ENCODE assay signal across 8 mouse cellular contexts in genomic region chr19:45017909-45018308, GRCm38 (mm10). TPM values are rescaled to one million over a fixed set of nuclear protein-coding genes. Genes with fewer than 3 reads are reported as not detected.
A peak's percentile ranks its signal among the peaks of the same experiment; 100 is the strongest.
DNase-seq lines count a peak whose midpoint lies in the region; ATAC-seq and TF ChIP-seq lines count a peak whose summit lies in the region.

No protein-coding gene starts in this region.

- DNase-seq in embryo, embryonic 11.5 days (ENCODE audit: low read depth, low spot score) = peak; percentile 72
- DNase-seq in heart, adult 2 months = peak; percentile 94 to 95
- peak; percentile 85 to 86 for DNase-seq in kidney, adult 8-10 months
- DNase-seq in midbrain, postnatal 0 days (ENCODE audit: low spot score) = peak; percentile 80

- H3K4me2 ChIP-seq in limb, embryonic 15.5 days = peak overlapping the region; percentile 90
- peak overlapping the region; percentile 88 for H3K4me2 ChIP-seq in midbrain, postnatal 0 days (ENCODE audit: low read depth, low read length, poor library complexity, severe bottlenecking)
- H3K4me2 ChIP-seq in stomach, embryonic 16.5 days (ENCODE audit: low read depth, low read length) = peak overlapping the region; percentile 94

- H3K9ac ChIP-seq in heart, adult 2 months (ENCODE audit: low read depth, low read length) = peak overlapping the region; percentile 98
- peak overlapping the region; percentile 70 for H3K9ac ChIP-seq in limb, embryonic 15.5 days
- peak overlapping the region; percentile 69 for H3K9ac ChIP-seq in midbrain, postnatal 0 days (replicated peaks; ENCODE audit: low read length, poor library complexity, severe bottlenecking)
- H3K9ac ChIP-seq in stomach, embryonic 16.5 days (ENCODE audit: low read length) = peak overlapping the region; percentile 81

- WGBS in heart, adult 2 months = 1% methylated on average over 47 of the region's 48 CpGs
- under 1% methylated on average over 30 of the region's 48 CpGs for WGBS in limb, embryonic 15.5 days
- WGBS in midbrain, postnatal 0 days = 0% methylated on average over 14 of the region's 48 CpGs
- WGBS in stomach, embryonic 16.5 days = 0% methylated on average over 38 of the region's 48 CpGs

- peaks cover 44% of the 10 kb centered on the region for H3K4me1 ChIP-seq in erythroblast, embryonic 14.5 days (ENCODE audit: control insufficient read depth)
- peaks cover 22% of the 10 kb centered on the region for H3K4me1 ChIP-seq in heart, adult 2 months (ENCODE audit: control insufficient read depth, insufficient read depth, low read length)
- H3K4me1 ChIP-seq in limb, embryonic 15.5 days = peaks cover 71% of the 10 kb centered on the region
- peaks cover 15% of the 10 kb centered on the region for H3K4me1 ChIP-seq in midbrain, postnatal 0 days (ENCODE audit: insufficient read depth, low read length)
- H3K4me1 ChIP-seq in stomach, embryonic 16.5 days (ENCODE audit: control insufficient read depth, insufficient read depth, low read length) = peaks cover 57% of the 10 kb centered on the region

- intact Hi-C loops in heart, adult 2 months (cut with DNase I) = loop anchor here (5.0 kb wide), 1 partner anchor 86 kb away; the partner anchor contains the start of gene Slf2

- H3K27me3 ChIP-seq in erythroblast, embryonic 14.5 days (ENCODE audit: control insufficient read depth) = peaks cover 42% of the 10 kb centered on the region
- no peaks in the 10 kb centered on the region for H3K27me3 ChIP-seq in heart, adult 2 months (ENCODE audit: control insufficient read depth, insufficient read depth, low read length)
- H3K27me3 ChIP-seq in limb, embryonic 15.5 days = no peaks in the 10 kb centered on the region
- no peaks in the 10 kb centered on the region for H3K27me3 ChIP-seq in midbrain, postnatal 0 days (ENCODE audit: insufficient read depth, low read length)
- no peaks in the 10 kb centered on the region for H3K27me3 ChIP-seq in stomach, embryonic 16.5 days (ENCODE audit: control insufficient read depth, insufficient read depth, low read length)

- peaks cover 1% of the 10 kb centered on the region; the same call in 1 of the 2 replicates for H3K36me3 ChIP-seq in erythroblast, embryonic 14.5 days (ENCODE audit: control insufficient read depth)
- H3K36me3 ChIP-seq in heart, adult 2 months (ENCODE audit: control insufficient read depth, insufficient read depth, low read length) = peaks cover 18% of the 10 kb centered on the region
- H3K36me3 ChIP-seq in limb, embryonic 15.5 days = peaks cover 15% of the 10 kb centered on the region
- H3K36me3 ChIP-seq in midbrain, postnatal 0 days (ENCODE audit: insufficient read depth, low read length) = no peaks in the 10 kb centered on the region; the same call in 1 of the 2 replicates
- H3K36me3 ChIP-seq in stomach, embryonic 16.5 days (ENCODE audit: control insufficient read depth, insufficient read depth, low read length) = 0 out of 2 replicates have a peak, but pooled peaks cover 3% of the 10 kb centered on the region

- 0 out of 2 replicates have a peak, but pooled peaks have one; percentile 10 for TF ChIP-seq POLR2A in heart, adult 2 months (IDR thresholded peaks at IDR 0.05; ENCODE audit: insufficient read depth, low read depth, low read length)

- TF ChIP-seq EP300 in heart, adult 2 months (IDR thresholded peaks at IDR 0.05; ENCODE audit: insufficient read depth, low read depth, low read length) = no peak; the same call in 1 of the 2 replicates

- peaks cover 3% of the 10 kb centered on the region for H3K79me2 ChIP-seq in heart, adult 2 months (replicated peaks; ENCODE audit: control insufficient read depth, insufficient read depth, low read length)

- peak overlapping the region; percentile 59 for H3K4me3 ChIP-seq in erythroblast, embryonic 14.5 days (replicated peaks)
- H3K4me3 ChIP-seq in heart, adult 2 months = peak overlapping the region; percentile 71
- peak overlapping the region; percentile 67 for H3K4me3 ChIP-seq in limb, embryonic 15.5 days
- H3K4me3 ChIP-seq in midbrain, postnatal 0 days (ENCODE audit: low read depth, low read length) = peak overlapping the region; percentile 72
- H3K4me3 ChIP-seq in stomach, embryonic 16.5 days (replicated peaks; ENCODE audit: low read length) = peak overlapping the region; percentile 55

- ATAC-seq in erythroblast, adult 5-6 weeks (replicated peaks; ENCODE audit: low FRiP score, poor library complexity, severe bottlenecking) = no peak
- ATAC-seq in limb, embryonic 15.5 days (ENCODE audit: insufficient number of reproducible peaks, low FRiP score, low TSS enrichment, low read depth) = peak; percentile 59
- ATAC-seq in midbrain, postnatal 0 days (ENCODE audit: low FRiP score) = peak; percentile 69
- ATAC-seq in stomach, embryonic 16.5 days (ENCODE audit: insufficient read depth, low FRiP score) = peak; percentile 67

- peak overlapping the region; percentile 94 for H3K27ac ChIP-seq in heart, adult 2 months
- H3K27ac ChIP-seq in limb, embryonic 15.5 days = peak overlapping the region; percentile 99
- H3K27ac ChIP-seq in midbrain, postnatal 0 days (ENCODE audit: low read depth, low read length) = peak overlapping the region; percentile 82
- H3K27ac ChIP-seq in stomach, embryonic 16.5 days (ENCODE audit: low read length) = peak overlapping the region; percentile 99

- TF ChIP-seq CTCF in heart, adult 2 months (IDR thresholded peaks at IDR 0.05) = no peak
- TF ChIP-seq CTCF in midbrain, postnatal 0 days (IDR thresholded peaks at IDR 0.05) = no peak

- H3K9me3 ChIP-seq in erythroblast, embryonic 14.5 days (ENCODE audit: control insufficient read depth, low read length) = no peaks in the 10 kb centered on the region
- no peaks in the 10 kb centered on the region for H3K9me3 ChIP-seq in limb, embryonic 15.5 days
- H3K9me3 ChIP-seq in midbrain, postnatal 0 days (ENCODE audit: low read length) = no peaks in the 10 kb centered on the region
- no peaks in the 10 kb centered on the region for H3K9me3 ChIP-seq in stomach, embryonic 16.5 days (replicated peaks; ENCODE audit: control insufficient read depth, low read length)

RNA-seq across cellular contexts. Expression of gene Lzts2, which starts 3.7 kb away (rescaled TPM):
- polyA plus RNA-seq in erythroblast, embryonic 14.5 days (2012) = 0.29 and 0.33 TPM in 2 replicates
- total RNA-seq in erythroblast, adult 5-6 weeks (2015; ENCODE audit: low replicate concordance) = not detected in 2 replicates
- 0.42 and 0.60 TPM in 2 replicates for total RNA-seq in erythroblast, adult 5-6 weeks (2017; ENCODE audit: low replicate concordance)
- 10 to 100 TPM; 59.1 to 68.1 TPM for total RNA-seq in heart, adult 2 months (2021)
- 48.8 and 61.6 TPM in 2 replicates for polyA plus RNA-seq in heart, adult 2 months (2012; rRNA removed)
- polyA plus RNA-seq in limb, embryonic 15.5 days (2015; fragmentation: Nextera tagmentation; extraction: Ambion mirVana) = 66.8 and 68.3 TPM in 2 replicates
- total RNA-seq in midbrain, postnatal 0 days (2014; rRNA removed) = 32.8 and 40.4 TPM in 2 replicates
- 12.9 TPM in 2 replicates for polyA plus RNA-seq in midbrain, postnatal 0 days (2015; fragmentation: Nextera tagmentation; extraction: Ambion mirVana)
- polyA plus RNA-seq in stomach, embryonic 16.5 days (2015; fragmentation: Nextera tagmentation; extraction: Ambion mirVana) = 27.7 and 36.0 TPM in 2 replicates

RNA-seq across cellular contexts. Expression of gene Mrpl43, which starts 11.7 kb away (rescaled TPM):
- polyA plus RNA-seq in erythroblast, embryonic 14.5 days (2012) = 7.0 and 7.7 TPM in 2 replicates
- 9.2 and 14.0 TPM in 2 replicates for total RNA-seq in erythroblast, adult 5-6 weeks (2015; ENCODE audit: low replicate concordance)
- 8.0 and 11.6 TPM in 2 replicates for total RNA-seq in erythroblast, adult 5-6 weeks (2017; ENCODE audit: low replicate concordance)
- total RNA-seq in heart, adult 2 months (2021) = 10 to 100 TPM; 45.6 to 53.6 TPM
- 55.8 and 64.7 TPM in 2 replicates for polyA plus RNA-seq in heart, adult 2 months (2012; rRNA removed)
- polyA plus RNA-seq in limb, embryonic 15.5 days (2015; fragmentation: Nextera tagmentation; extraction: Ambion mirVana) = 62.5 and 65.1 TPM in 2 replicates
- 55.7 and 87.6 TPM in 2 replicates for total RNA-seq in midbrain, postnatal 0 days (2014; rRNA removed)
- polyA plus RNA-seq in midbrain, postnatal 0 days (2015; fragmentation: Nextera tagmentation; extraction: Ambion mirVana) = 98.8 and 105 TPM in 2 replicates
- 62.2 and 64.9 TPM in 2 replicates for polyA plus RNA-seq in stomach, embryonic 16.5 days (2015; fragmentation: Nextera tagmentation; extraction: Ambion mirVana)

RNA-seq across cellular contexts. Expression of gene Twnk, which starts 12.4 kb away (rescaled TPM):
- 0.17 and 0.29 TPM in 2 replicates for polyA plus RNA-seq in erythroblast, embryonic 14.5 days (2012)
- 0.84 and 3.5 TPM in 2 replicates for total RNA-seq in erythroblast, adult 5-6 weeks (2015; ENCODE audit: low replicate concordance)
- total RNA-seq in erythroblast, adult 5-6 weeks (2017; ENCODE audit: low replicate concordance) = 1.9 and 5.2 TPM in 2 replicates
- 10 to 100 TPM; 29.3 to 32.1 TPM for total RNA-seq in heart, adult 2 months (2021)
- 11.9 and 21.9 TPM in 2 replicates for polyA plus RNA-seq in heart, adult 2 months (2012; rRNA removed)
- polyA plus RNA-seq in limb, embryonic 15.5 days (2015; fragmentation: Nextera tagmentation; extraction: Ambion mirVana) = 19.6 and 19.8 TPM in 2 replicates
- 6.1 and 6.4 TPM in 2 replicates for total RNA-seq in midbrain, postnatal 0 days (2014; rRNA removed)
- polyA plus RNA-seq in midbrain, postnatal 0 days (2015; fragmentation: Nextera tagmentation; extraction: Ambion mirVana) = 6.8 and 7.1 TPM in 2 replicates
- 17.1 and 17.2 TPM in 2 replicates for polyA plus RNA-seq in stomach, embryonic 16.5 days (2015; fragmentation: Nextera tagmentation; extraction: Ambion mirVana)

RNA-seq across cellular contexts. Expression of gene Pdzd7, which starts 27.6 kb away (rescaled TPM):
- not detected in 2 replicates for polyA plus RNA-seq in erythroblast, embryonic 14.5 days (2012)
- total RNA-seq in erythroblast, adult 5-6 weeks (2015; ENCODE audit: low replicate concordance) = not detected in 2 replicates
- 0.28 TPM in 1 of 2 replicates, not detected in the other for total RNA-seq in erythroblast, adult 5-6 weeks (2017; ENCODE audit: low replicate concordance)
- under 1 TPM in 1 of 2 experiments, not detected in 1; 0.08 TPM for total RNA-seq in heart, adult 2 months (2021)
- polyA plus RNA-seq in heart, adult 2 months (2012; rRNA removed) = 0.38 and 0.43 TPM in 2 replicates
- polyA plus RNA-seq in limb, embryonic 15.5 days (2015; fragmentation: Nextera tagmentation; extraction: Ambion mirVana) = 0.16 and 0.37 TPM in 2 replicates
- total RNA-seq in midbrain, postnatal 0 days (2014; rRNA removed) = 5.9 and 7.2 TPM in 2 replicates
- 2.9 and 3.4 TPM in 2 replicates for polyA plus RNA-seq in midbrain, postnatal 0 days (2015; fragmentation: Nextera tagmentation; extraction: Ambion mirVana)
- 0.21 and 0.48 TPM in 2 replicates for polyA plus RNA-seq in stomach, embryonic 16.5 days (2015; fragmentation: Nextera tagmentation; extraction: Ambion mirVana)

RNA-seq across cellular contexts. Expression of gene Sema4g, which starts 29.0 kb away (rescaled TPM):
- 0.05 TPM in 2 replicates for polyA plus RNA-seq in erythroblast, embryonic 14.5 days (2012)
- total RNA-seq in erythroblast, adult 5-6 weeks (2015; ENCODE audit: low replicate concordance) = not detected in 2 replicates
- total RNA-seq in erythroblast, adult 5-6 weeks (2017; ENCODE audit: low replicate concordance) = 0.09 TPM in 1 of 2 replicates, not detected in the other
- total RNA-seq in heart, adult 2 months (2021) = under 1 TPM; 0.32 to 0.37 TPM
- 0.94 and 1.2 TPM in 2 replicates for polyA plus RNA-seq in heart, adult 2 months (2012; rRNA removed)
- 3.8 and 4.9 TPM in 2 replicates for polyA plus RNA-seq in limb, embryonic 15.5 days (2015; fragmentation: Nextera tagmentation; extraction: Ambion mirVana)
- 63.2 and 74.8 TPM in 2 replicates for total RNA-seq in midbrain, postnatal 0 days (2014; rRNA removed)
- polyA plus RNA-seq in midbrain, postnatal 0 days (2015; fragmentation: Nextera tagmentation; extraction: Ambion mirVana) = 17.5 and 18.7 TPM in 2 replicates
- polyA plus RNA-seq in stomach, embryonic 16.5 days (2015; fragmentation: Nextera tagmentation; extraction: Ambion mirVana) = 4.6 and 5.5 TPM in 2 replicates

Comparison
In these comparisons a context has a peak if more than half of its experiments do, and no peak if none do; other contexts are left out.
1. RNA of gene Lzts2, which starts 3.7 kb away (polyA plus RNA-seq): 66.8 to 68.3 TPM in limb, embryonic 15.5 days, 48.8 to 61.6 TPM in heart, adult 2 months, 27.7 to 36.0 TPM in stomach, embryonic 16.5 days and 12.9 TPM in midbrain, postnatal 0 days; 0.29 to 0.33 TPM in erythroblast, embryonic 14.5 days; every median in the first group is over 10 times any median in the second.
2. Peak in every context shown above with its lines, with median percentiles within 50 percentile points of each other: H3K4me3 ChIP-seq, DNase-seq, H3K27ac ChIP-seq, H3K9ac ChIP-seq and H3K4me2 ChIP-seq.